Mouse (Mus musculus) hindbrain, embryonic 16.5 days (tissue): ENCODE measurements around the gene Kctd5. TPM values are rescaled to one million over a fixed set of nuclear protein-coding genes. Genes with fewer than 3 reads are reported as not detected.
"Not testable (repeated sequence)": the region's sequence is repeated elsewhere in the genome, so short reads cannot be mapped to it uniquely, and the experiment has no call there.

Experiments
- ATAC-seq: fragments of 200-750 bp; cut with Nextera tagmentation; 2 replicates; pipeline ENCODE4 v1.8.0; 2017; ENCODE audit warnings: moderate TSS enrichment, moderate library complexity
- H3K27ac ChIP-seq: fragments of 300-500 bp; sonication (generic); 2 replicates; pipeline ENCODE4 v1.5.1; 2014; ENCODE audit warnings: low read depth, mild to moderate bottlenecking, control low read depth, low read length, moderate library complexity
- H3K27me3 ChIP-seq: fragments of 300-500 bp; sonication (generic); replicated peaks from 2 replicates; pipeline ENCODE4 v1.6.1; 2014; ENCODE audit warnings: low read length; ENCODE audit not compliant: control insufficient read depth, insufficient read depth
- H3K36me3 ChIP-seq: fragments of 300-500 bp; sonication (generic); 2 replicates; pipeline ENCODE4 v1.6.1; 2014; ENCODE audit warnings: mild to moderate bottlenecking, low read length, moderate library complexity, mixed read lengths; ENCODE audit not compliant: control insufficient read depth, insufficient read depth
- H3K4me1 ChIP-seq: fragments of 300-500 bp; sonication (generic); 2 replicates; pipeline ENCODE4 v1.6.1; 2014; ENCODE audit warnings: low read depth, low read length; ENCODE audit not compliant: control insufficient read depth, insufficient read depth
- H3K4me2 ChIP-seq: fragments of 300-500 bp; sonication (generic); 2 replicates; pipeline ENCODE4 v1.6.1; 2014; ENCODE audit warnings: mild to moderate bottlenecking, low read length, control low read depth, moderate library complexity
- H3K4me3 ChIP-seq: fragments of 300-500 bp; sonication (generic); 2 replicates; pipeline ENCODE4 v1.5.1; 2014; ENCODE audit warnings: mild to moderate bottlenecking, low read length, control low read depth, moderate library complexity
- H3K9ac ChIP-seq: fragments of 300-500 bp; sonication (generic); 2 replicates; pipeline ENCODE4 v1.6.1; 2014; ENCODE audit warnings: low read depth, mild to moderate bottlenecking, control low read depth, low read length, moderate library complexity
- H3K9me3 ChIP-seq: fragments of 300-500 bp; sonication (generic); 2 replicates; pipeline ENCODE4 v1.6.1; 2014; ENCODE audit warnings: mild to moderate bottlenecking, low read length, moderate library complexity; ENCODE audit not compliant: control insufficient read depth
- WGBS: fragments of 180-500 bp; shearing (Covaris S2); extraction: QIAGEN DNeasy Blood & Tissue Kit; methylation state at CpG from one replicate; pipeline ENCODE4 v1.1.7; 2014; 5-methylcytosine and 5-hydroxymethylcytosine counted together
- polyA plus RNA-seq: library from polyadenylated mRNA; unstranded; fragments of >200 nt; fragmentation: Nextera tagmentation; extraction: Ambion mirVana; gene quantifications from 2 replicates; pipeline ENCODE4 v1.2.1, GENCODE M21; 2015

The Kctd5 gene
- 82.0 and 89.9 TPM in 2 replicates for polyA plus RNA-seq

DNA sequence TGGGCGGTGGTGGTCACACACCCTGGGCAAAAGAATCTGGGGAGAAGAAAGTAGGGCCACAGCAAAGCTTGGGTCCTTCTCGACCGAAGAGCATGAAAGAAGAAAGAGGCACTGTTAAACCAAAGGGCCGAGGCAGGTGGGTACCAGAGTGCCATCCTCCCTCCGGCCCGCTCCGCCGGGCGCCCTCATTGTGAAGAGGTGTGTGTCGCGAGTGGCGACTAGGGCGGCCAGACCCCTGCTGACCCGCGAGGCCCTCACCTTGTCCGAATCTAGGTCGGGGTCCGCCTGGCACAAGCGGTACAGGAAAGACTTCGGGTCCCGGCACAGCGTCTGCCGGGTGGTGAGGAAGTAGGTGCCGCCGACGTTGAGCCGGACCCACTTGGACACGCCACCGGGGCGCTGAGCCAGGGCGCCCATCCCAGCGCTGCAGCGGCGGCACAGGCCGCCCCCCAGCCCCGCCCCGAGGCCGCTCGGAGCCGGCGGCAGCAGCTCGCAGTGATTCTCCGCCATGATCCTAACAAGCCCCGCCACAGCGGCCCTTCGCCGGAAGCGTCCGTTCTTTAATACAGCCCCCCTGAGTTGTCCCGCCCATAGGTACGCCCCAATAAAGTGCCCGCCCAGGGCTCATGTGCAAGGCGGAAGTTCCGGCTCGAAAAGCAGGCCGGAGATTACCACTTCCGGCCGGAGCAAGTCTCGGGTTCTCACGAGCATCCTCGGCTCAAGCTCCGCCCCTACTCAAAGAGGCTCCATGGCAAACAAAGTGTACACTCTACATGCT is at the start of gene Kctd5:
TSS of gene Kctd5 (minus strand) at position 567 of the 778 bp plus-strand sequence.
- H3K27me3 ChIP-seq = no peaks in the 10 kb centered on the region
- peaks cover 20% of the 10 kb centered on the region for H3K4me1 ChIP-seq
- H3K36me3 ChIP-seq = peaks cover 8% of the 10 kb centered on the region
- H3K4me2 ChIP-seq = peak within 1 kb of the TSS; percentile 68
- peak; percentile 98 for ATAC-seq
- H3K4me3 ChIP-seq = peak within 1 kb of the TSS; percentile 68
- H3K9ac ChIP-seq = peak within 1 kb of the TSS; percentile 92
- peak within 1 kb of the TSS; percentile 82 for H3K27ac ChIP-seq
- under 1% methylated on average over 55 of the region's 62 CpGs for WGBS
- no peaks in the 10 kb centered on the region for H3K9me3 ChIP-seq

DNA sequence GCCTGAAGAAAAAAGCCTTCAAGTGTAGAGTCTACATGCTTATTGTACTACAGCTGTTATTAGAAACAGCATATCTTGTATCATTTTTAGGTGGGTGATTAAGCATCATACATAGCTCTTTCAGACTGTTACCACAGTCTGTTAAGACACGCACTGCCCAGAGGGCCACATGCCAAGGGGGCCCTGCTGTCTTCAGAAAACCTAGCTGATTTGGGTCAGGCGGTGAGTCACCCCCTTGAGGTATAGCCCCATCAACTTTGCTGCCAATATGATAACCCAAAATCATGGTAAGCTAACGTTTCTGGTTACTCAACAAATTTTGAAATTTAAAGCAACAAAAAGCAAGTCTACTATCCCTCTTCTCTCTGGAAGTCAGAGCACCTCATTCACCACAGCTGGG is 46.2 kb upstream of the Kctd5 start:
- Histone ChIP-seq H3K27me3 (no peaks in the 10 kb centered on the region), H3K9me3 (no peaks in the 10 kb centered on the region), H3K4me1 (no peaks in the 10 kb centered on the region; the same call in none of the 2 replicates), H3K4me3 (no peak overlapping the region), H3K9ac (no peak overlapping the region), H3K4me2 (no peak overlapping the region), H3K36me3 (no peaks in the 10 kb centered on the region), H3K27ac (no peak overlapping the region)
- WGBS = 81% methylated on average over 3 of the region's 3 CpGs
- ATAC-seq = no peak

DNA sequence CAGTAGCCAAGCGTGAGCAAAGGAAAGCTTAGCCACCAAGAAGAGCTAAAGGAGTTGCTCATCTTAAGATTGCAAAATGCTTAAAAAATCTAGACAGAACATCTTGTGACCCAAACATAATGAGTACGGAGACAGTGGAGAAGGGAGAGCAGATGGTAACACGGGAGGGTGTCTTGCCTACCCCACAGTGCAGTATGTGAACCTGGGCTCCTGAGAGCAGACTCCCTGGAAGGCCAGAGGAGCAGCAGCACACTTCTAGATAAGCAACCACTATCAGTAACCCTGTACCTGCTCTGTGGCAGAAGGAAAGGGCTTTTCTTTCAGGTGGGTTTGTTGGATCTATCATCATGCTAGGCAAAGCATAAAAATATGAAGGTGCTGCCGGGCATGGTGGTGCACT is 39.7 kb upstream of the Kctd5 start:
- Histone ChIP-seq H3K9ac (no peak overlapping the region), H3K27ac (no peak overlapping the region), H3K36me3 (0 out of 2 replicates have a peak, but pooled peaks cover 4% of the 10 kb centered on the region)

DNA sequence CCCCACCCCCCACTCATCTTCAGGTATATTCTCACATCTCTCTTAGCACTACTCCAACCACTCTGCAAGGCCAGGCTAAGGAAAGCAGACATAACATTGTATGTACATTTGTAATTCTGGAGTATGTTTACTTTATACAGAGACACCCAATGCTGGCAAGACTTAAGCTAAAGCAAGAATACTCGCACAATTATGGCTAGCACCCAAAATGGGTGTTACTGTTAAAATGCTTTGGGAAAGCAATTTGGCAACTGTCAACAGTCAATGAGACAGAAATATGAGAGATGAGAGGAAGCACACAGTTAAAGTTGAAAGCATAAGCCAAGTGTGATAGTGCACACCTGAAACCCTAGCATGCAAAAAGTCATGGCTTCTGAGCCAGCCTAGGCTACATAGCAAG is 38.0 kb upstream of the Kctd5 start:
- WGBS = 98% methylated on average over 1 of the region's 1 CpGs
- Histone ChIP-seq H3K9ac (no peak overlapping the region), H3K27me3 (no peaks in the 10 kb centered on the region), H3K4me2 (no peak overlapping the region), H3K4me3 (no peak overlapping the region), H3K9me3 (no peaks in the 10 kb centered on the region), H3K27ac (no peak overlapping the region), H3K36me3 (0 out of 2 replicates have a peak, but pooled peaks cover 4% of the 10 kb centered on the region), H3K4me1 (no peaks in the 10 kb centered on the region)
- ATAC-seq = no peak

More for the DNA sequence above, 39.7 kb upstream of the Kctd5 start:
- 81% methylated on average over 4 of the region's 4 CpGs for WGBS
- Histone ChIP-seq H3K27me3 (no peaks in the 10 kb centered on the region), H3K4me2 (no peak overlapping the region), H3K4me1 (no peaks in the 10 kb centered on the region; the same call in 1 of the 2 replicates), H3K9me3 (no peaks in the 10 kb centered on the region), H3K4me3 (no peak overlapping the region)
- no peak for ATAC-seq

DNA sequence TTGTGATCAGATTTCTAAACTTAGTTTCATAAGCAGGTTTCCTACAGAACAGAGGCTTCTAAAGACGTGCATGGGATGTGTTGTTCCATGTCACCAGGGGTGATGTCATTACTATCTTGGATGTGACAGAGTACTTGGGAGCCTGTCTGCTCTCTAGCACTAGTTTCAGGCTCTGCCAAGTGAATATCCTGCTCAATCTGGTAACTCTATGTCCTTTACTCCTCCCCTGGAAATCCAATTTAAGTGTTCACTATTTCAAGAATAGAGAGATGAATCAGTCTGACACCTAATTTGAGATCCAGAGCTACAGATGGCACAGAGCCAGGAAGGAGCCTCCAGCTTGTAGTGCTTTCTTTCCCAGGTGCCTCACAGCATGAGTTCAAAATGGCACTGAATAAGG is 35.6 kb upstream of the Kctd5 start:
- H3K36me3 ChIP-seq = 0 out of 2 replicates have a peak, but pooled peaks cover 4% of the 10 kb centered on the region
- no peak for ATAC-seq
- H3K4me1 ChIP-seq = no peaks in the 10 kb centered on the region
- H3K27ac ChIP-seq = no peak overlapping the region
- no peaks in the 10 kb centered on the region for H3K27me3 ChIP-seq
- no peaks in the 10 kb centered on the region for H3K9me3 ChIP-seq
- no peak overlapping the region for H3K4me3 ChIP-seq
- 73% methylated on average over 1 of the region's 1 CpGs for WGBS
- no peak overlapping the region for H3K4me2 ChIP-seq
- H3K9ac ChIP-seq = no peak overlapping the region

DNA sequence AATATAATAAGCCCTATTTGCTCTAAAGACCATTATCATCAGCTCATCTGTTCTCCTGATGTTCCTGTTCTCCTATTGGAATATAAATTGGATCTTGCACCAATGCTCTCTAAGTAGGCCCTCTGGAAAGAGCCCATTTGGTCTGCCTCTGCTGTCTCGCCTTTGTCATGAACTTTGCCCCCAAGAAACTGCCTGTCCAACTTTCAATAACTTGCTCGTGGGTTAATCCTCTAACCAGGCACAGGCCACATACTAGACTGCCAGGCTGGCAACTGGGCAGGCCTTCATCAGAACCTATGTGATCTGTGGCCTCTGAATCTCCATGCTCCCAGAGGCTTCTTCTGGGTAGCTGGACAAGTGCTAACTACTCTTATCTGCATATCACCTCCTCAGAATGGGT is 31.8 kb upstream of the Kctd5 start:
- Histone ChIP-seq H3K36me3 (0 out of 2 replicates have a peak, but pooled peaks cover 2% of the 10 kb centered on the region), H3K27ac (no peak overlapping the region), H3K9me3 (no peaks in the 10 kb centered on the region), H3K27me3 (no peaks in the 10 kb centered on the region), H3K4me3 (no peak overlapping the region), H3K4me2 (no peak overlapping the region), H3K4me1 (no peaks in the 10 kb centered on the region), H3K9ac (no peak overlapping the region)
- no peak for ATAC-seq
- 85% methylated on average over 2 of the region's 2 CpGs for WGBS

DNA sequence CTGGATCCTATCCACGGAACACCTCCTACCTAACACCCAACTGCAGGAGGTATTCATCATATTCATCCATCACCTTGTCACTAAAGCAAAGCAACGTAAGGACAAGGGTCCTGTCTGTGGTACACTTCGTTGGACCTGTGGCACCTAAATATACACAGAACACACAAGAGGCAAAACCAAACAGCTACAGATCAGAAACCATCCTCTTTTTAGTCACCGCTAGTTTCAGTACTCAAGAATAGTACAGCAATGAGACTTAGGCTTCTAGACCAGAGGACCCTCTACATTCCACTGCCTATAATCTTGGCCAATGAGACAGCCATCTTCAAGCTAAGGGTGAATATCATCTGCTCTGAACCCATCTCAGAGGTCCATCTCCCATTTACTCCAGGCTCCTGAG is 25.1 kb upstream of the Kctd5 start:
- Histone ChIP-seq H3K4me2 (no peak overlapping the region), H3K27me3 (no peaks in the 10 kb centered on the region), H3K9me3 (no peaks in the 10 kb centered on the region), H3K27ac (no peak overlapping the region), H3K9ac (no peak overlapping the region), H3K4me3 (no peak overlapping the region), H3K36me3 (peaks cover 8% of the 10 kb centered on the region; the same call in 1 of the 2 replicates), H3K4me1 (no peaks in the 10 kb centered on the region)
- no peak for ATAC-seq
- WGBS = 91% methylated on average over 4 of the region's 4 CpGs

DNA sequence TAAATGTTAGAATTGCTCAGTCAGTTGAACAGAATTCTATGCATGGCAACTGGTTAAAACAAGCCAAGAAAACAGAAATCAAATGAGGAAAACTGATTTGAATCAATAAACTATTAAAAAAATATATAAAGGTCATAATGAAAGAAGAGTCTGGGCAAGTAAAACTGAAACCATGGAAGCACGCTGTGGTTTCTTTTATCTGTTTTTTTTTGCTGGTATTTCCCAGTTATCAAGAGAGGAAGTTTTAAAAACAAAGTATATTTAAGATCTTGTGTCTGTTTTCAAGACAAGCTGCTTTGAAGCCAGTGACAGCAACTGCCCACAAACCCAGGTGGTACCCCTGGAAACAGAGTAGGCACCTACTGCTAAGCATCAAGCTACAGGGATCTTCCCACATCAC is 17.3 kb upstream of the Kctd5 start:
- Histone ChIP-seq H3K4me2 (no peak overlapping the region), H3K27me3 (no peaks in the 10 kb centered on the region), H3K9me3 (no peaks in the 10 kb centered on the region), H3K4me3 (no peak overlapping the region), H3K27ac (no peak overlapping the region), H3K9ac (no peak overlapping the region), H3K36me3 (peaks cover 25% of the 10 kb centered on the region), H3K4me1 (no peaks in the 10 kb centered on the region)
- WGBS = 95% methylated on average over 1 of the region's 1 CpGs
- no peak for ATAC-seq

DNA sequence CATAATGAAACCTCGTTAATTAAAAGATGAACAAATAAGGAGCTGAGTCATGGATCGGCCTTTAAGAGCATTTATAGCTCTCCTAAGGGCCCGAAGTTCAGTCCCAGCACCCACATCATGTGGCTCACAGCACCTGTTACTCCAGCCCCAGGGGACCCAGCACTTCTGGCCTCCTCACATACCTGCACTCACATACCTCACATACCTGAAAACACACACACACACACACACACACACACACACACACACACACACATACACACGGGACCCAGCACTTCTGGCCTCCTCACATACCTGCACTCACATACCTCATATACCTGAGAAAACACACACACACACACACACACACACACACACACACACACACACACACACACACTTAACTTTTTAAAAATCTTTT is 13.1 kb upstream of the Kctd5 start:
- H3K4me2 ChIP-seq, H3K4me3 ChIP-seq, ATAC-seq, H3K4me1 ChIP-seq, H3K9ac ChIP-seq, H3K27me3 ChIP-seq, H3K9me3 ChIP-seq, H3K27ac ChIP-seq: not testable (repeated sequence)
- H3K36me3 ChIP-seq = peaks cover 16% of the 10 kb centered on the region
- WGBS = 87% methylated on average over 4 of the region's 4 CpGs
